Mouse (Mus musculus) MEL (cell line): ENCODE results near the gene Rab20.

ENCODE experiments used
- CHD1 ChIP-seq: IDR thresholded peaks from 2 replicates; pipeline ENCODE4 v1.6.1; 2012; ENCODE audit warnings: low read depth, mild to moderate bottlenecking, inconsistent platforms, low read length, improper control_type of control experiment
- CTCF ChIP-seq, 3 experiments: IDR thresholded peaks in 2 of 3; conservative IDR thresholded peaks in 1 of 3; 2 replicates each; pipeline ENCODE4 v1.5.1; 2011 to 2012; ENCODE audit warnings: low read length in 3 of 3, low read depth in 2 of 3, mild to moderate bottlenecking in 2 of 3, improper control_type of control experiment in 1 of 3, inconsistent platforms in 1 of 3, mixed read lengths in 1 of 3, moderate library complexity in 1 of 3; ENCODE audit not compliant: control insufficient read depth in 1 of 3, insufficient read depth in 1 of 3, poor library complexity in 1 of 3, severe bottlenecking in 1 of 3
- EP300 ChIP-seq, 2 experiments: IDR thresholded peaks; 2 replicates each; pipeline ENCODE4 v1.6.1; 2011; ENCODE audit warnings: improper control_type of control experiment in 2 of 2, low read length in 2 of 2, low read depth in 1 of 2, mild to moderate bottlenecking in 1 of 2
- JUND ChIP-seq: IDR thresholded peaks from 2 replicates; pipeline ENCODE4 v1.6.1; 2011; ENCODE audit warnings: low read depth, mild to moderate bottlenecking, improper control_type of control experiment, low read length
- MEF2A ChIP-seq: IDR thresholded peaks from 2 replicates; pipeline ENCODE4 v1.6.1; 2014; ENCODE audit warnings: low read depth, mild to moderate bottlenecking, inconsistent platforms, low read length, improper control_type of control experiment; ENCODE audit not compliant: poor library complexity, insufficient replicate concordance, severe bottlenecking; ENCODE audit errors: extremely low read depth
- NELFE ChIP-seq: IDR thresholded peaks from 2 replicates; pipeline ENCODE4 v1.6.1; 2011; ENCODE audit warnings: low read depth, low read length, improper control_type of control experiment
- POLR2A ChIP-seq, 2 experiments: IDR thresholded peaks; 2 replicates each; pipeline ENCODE4 v1.6.1; 2011 to 2012; ENCODE audit warnings: low read length in 2 of 2, mild to moderate bottlenecking in 2 of 2, control low read depth in 1 of 2, improper control_type of control experiment in 1 of 2, low read depth in 1 of 2, moderate library complexity in 1 of 2; ENCODE audit not compliant: control insufficient read depth in 1 of 2, insufficient read depth in 1 of 2, poor library complexity in 1 of 2
- POLR2AphosphoS2 ChIP-seq: IDR thresholded peaks from 2 replicates; pipeline ENCODE4 v1.6.1; 2011; ENCODE audit warnings: low read length, improper control_type of control experiment
- RAD21 ChIP-seq: IDR thresholded peaks from 2 replicates; pipeline ENCODE4 v1.6.1; 2011; ENCODE audit warnings: mild to moderate bottlenecking, low read depth, low read length, improper control_type of control experiment
- RCOR1 ChIP-seq: IDR thresholded peaks from 2 replicates; pipeline ENCODE4 v1.6.1; 2012; ENCODE audit warnings: low read depth, mild to moderate bottlenecking, inconsistent platforms, low read length, improper control_type of control experiment
- TAL1 ChIP-seq: IDR thresholded peaks from 2 replicates; pipeline ENCODE4 v1.6.1; 2012; ENCODE audit warnings: mild to moderate bottlenecking, inconsistent platforms, low read length, moderate library complexity, mixed read lengths
- TCF12 ChIP-seq: IDR thresholded peaks from 2 replicates; pipeline ENCODE4 v1.6.1; 2014; ENCODE audit warnings: low read depth, mild to moderate bottlenecking, inconsistent platforms, low read length, improper control_type of control experiment, moderate library complexity
- UBTF ChIP-seq: IDR thresholded peaks from 2 replicates; pipeline ENCODE4 v1.6.1; 2012; ENCODE audit warnings: low read depth, mild to moderate bottlenecking, inconsistent platforms, low read length, improper control_type of control experiment, moderate library complexity, borderline replicate concordance; ENCODE audit not compliant: insufficient read depth
- USF1 ChIP-seq: IDR thresholded peaks from 2 replicates; pipeline ENCODE4 v1.6.1; 2014; ENCODE audit warnings: low read depth, mild to moderate bottlenecking, inconsistent platforms, low read length, improper control_type of control experiment, moderate library complexity

DNA sequence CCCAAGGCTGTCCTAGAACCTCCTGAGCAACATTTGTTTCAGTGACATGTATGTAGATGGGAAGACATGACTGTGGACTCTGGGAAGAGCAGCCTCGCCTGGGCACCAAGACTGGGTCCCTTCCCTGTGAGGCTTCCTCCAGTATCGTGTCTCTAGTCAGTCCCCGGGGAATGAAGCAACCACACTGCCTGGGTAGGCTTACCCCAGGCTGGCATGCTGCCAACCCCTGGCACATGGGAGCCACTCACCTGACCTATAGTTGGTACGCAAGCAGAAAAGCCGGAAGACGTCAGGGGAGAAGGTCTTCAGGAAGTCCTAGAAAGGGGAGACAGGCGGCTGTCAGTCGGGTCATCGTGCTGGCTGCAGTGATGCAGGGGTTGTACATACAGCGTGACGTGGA lies 40.2 kb upstream of the Rab20 start:
- TF ChIP-seq TAL1: no peak
- TF ChIP-seq CTCF (IDR thresholded peaks at IDR 0.05 in 2 of 3, conservative IDR thresholded peaks at IDR 0.05 in 1 of 3; ENCODE audit: control insufficient read depth in 1 of 3, insufficient read depth in 1 of 3, low read depth in 2 of 3, low read length in 3 of 3, poor library complexity in 1 of 3, severe bottlenecking in 1 of 3): no peak
- TF ChIP-seq USF1: no peak
- TF ChIP-seq MEF2A: no peak
- no peak for TF ChIP-seq EP300 (IDR thresholded peaks at IDR 0.05; ENCODE audit: low read depth in 1 of 2, low read length in 2 of 2)
- no peak for TF ChIP-seq POLR2AphosphoS2
- no peak for TF ChIP-seq JUND
- TF ChIP-seq NELFE: no peak
- no peak for TF ChIP-seq POLR2A (IDR thresholded peaks at IDR 0.05; ENCODE audit: control insufficient read depth in 1 of 2, insufficient read depth in 1 of 2, low read depth in 1 of 2, low read length in 2 of 2, poor library complexity in 1 of 2)
- no peak for TF ChIP-seq CHD1
- TF ChIP-seq UBTF: no peak
- TF ChIP-seq RAD21: no peak
- TF ChIP-seq TCF12: no peak
- no peak for TF ChIP-seq RCOR1
